Mouse (Mus musculus) midbrain, postnatal 0 days (tissue): ENCODE results near the gene Hspb6. TPM values are rescaled to one million over a fixed set of nuclear protein-coding genes. Genes with fewer than 3 reads are reported as not detected.

Experiments used
- ATAC-seq: fragments of 200-750 bp; cut with Nextera tagmentation; 2 replicates; pipeline ENCODE4 v1.8.0; 2017; ENCODE audit warnings: moderate number of reproducible peaks, mild to moderate bottlenecking, moderate TSS enrichment, moderate library complexity; ENCODE audit not compliant: low FRiP score
- DNase-seq: peaks from one replicate; pipeline ENCODE4 v3.0.0-alpha.2; 2015; ENCODE audit warnings: low spot score
- H3K27ac ChIP-seq: fragments of 300-500 bp; sonication (generic); 2 replicates; pipeline ENCODE4 v1.5.1; 2014; ENCODE audit warnings: low read depth, mild to moderate bottlenecking, low read length, mixed read lengths
- H3K27me3 ChIP-seq: fragments of 300-500 bp; sonication (generic); 2 replicates; pipeline ENCODE4 v1.6.1; 2014; ENCODE audit warnings: low read length, control low read depth, mixed read lengths; ENCODE audit not compliant: insufficient read depth
- H3K36me3 ChIP-seq: fragments of 300-500 bp; sonication (generic); 2 replicates; pipeline ENCODE4 v1.6.1; 2014; ENCODE audit warnings: low read length, control low read depth, mixed read lengths; ENCODE audit not compliant: insufficient read depth
- H3K4me1 ChIP-seq: fragments of 300-500 bp; sonication (generic); 2 replicates; pipeline ENCODE4 v1.6.1; 2014; ENCODE audit warnings: mild to moderate bottlenecking, control low read depth, antibody characterized with exemption, low read length, mixed read lengths; ENCODE audit not compliant: insufficient read depth
- H3K4me2 ChIP-seq: fragments of 300-500 bp; sonication (generic); 2 replicates; pipeline ENCODE4 v1.6.1; 2014; ENCODE audit warnings: low read depth, mild to moderate bottlenecking, low read length, mixed read lengths; ENCODE audit not compliant: poor library complexity, severe bottlenecking
- H3K4me3 ChIP-seq: fragments of 300-500 bp; sonication (generic); 2 replicates; pipeline ENCODE4 v1.5.1; 2014; ENCODE audit warnings: low read depth, mild to moderate bottlenecking, low read length, moderate library complexity
- H3K9ac ChIP-seq: fragments of 300-500 bp; sonication (generic); replicated peaks from 2 replicates; pipeline ENCODE4 v1.6.1; 2014; ENCODE audit warnings: mild to moderate bottlenecking, low read length, moderate library complexity, mixed read lengths; ENCODE audit not compliant: poor library complexity, severe bottlenecking
- H3K9me3 ChIP-seq: fragments of 300-500 bp; sonication (generic); 2 replicates; pipeline ENCODE4 v1.6.1; 2016; ENCODE audit warnings: low read length, control low read depth
- CTCF ChIP-seq: IDR thresholded peaks from 2 replicates; pipeline ENCODE4 v1.5.1; 2016; ENCODE audit warnings: antibody characterized with exemption, mild to moderate bottlenecking
- WGBS: fragments of 180-500 bp; shearing (Covaris S2); extraction: QIAGEN DNeasy Blood & Tissue Kit; methylation state at CpG from one replicate; pipeline ENCODE4 v1.1.7; 2014; 5-methylcytosine and 5-hydroxymethylcytosine counted together
- polyA plus RNA-seq: library from polyadenylated mRNA; unstranded; fragments of >200 nt; fragmentation: Nextera tagmentation; extraction: Ambion mirVana; gene quantifications from 2 replicates; pipeline ENCODE4 v1.2.1, GENCODE M21; 2015
- total RNA-seq: library from RNA; depleted of rRNA; stranded (reverse); fragments of >200 nt; gene quantifications from 2 replicates; pipeline ENCODE4 v1.2.3, GENCODE M21; 2014

Gene Hspb6
- total and polyA plus RNA-seq, 2 experiments from 2014 or later = 6.2 to 13.5 TPM

DNA sequence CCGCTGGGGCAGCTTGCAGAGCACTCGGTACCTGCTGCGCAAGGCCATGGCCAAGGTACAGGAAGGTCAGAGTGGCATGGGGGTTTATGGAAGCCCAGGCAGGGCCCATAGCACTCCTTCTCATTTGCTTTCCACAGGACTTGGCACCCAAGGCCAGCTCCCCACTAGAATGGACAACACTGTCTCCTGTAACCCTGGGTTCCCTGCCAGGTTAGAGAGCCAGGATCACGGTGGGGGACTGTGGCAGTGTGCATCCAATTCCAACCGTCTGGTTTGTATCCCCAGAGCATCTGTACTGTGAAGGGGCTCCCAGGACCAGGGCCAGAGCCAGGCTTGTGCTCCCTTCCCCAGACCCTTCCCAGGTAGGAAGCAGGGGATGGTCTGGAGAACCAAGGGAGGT is 31.1 kb upstream of the Hspb6 start:
- no peak for TF ChIP-seq CTCF
- no peaks in the 10 kb centered on the region for H3K4me1 ChIP-seq
- H3K27ac ChIP-seq = peak overlapping the region; percentile 51; the same call in 1 of the 2 replicates
- no peak overlapping the region for H3K4me2 ChIP-seq
- 52% methylated on average over 5 of the region's 5 CpGs for WGBS
- no peaks in the 10 kb centered on the region for H3K27me3 ChIP-seq
- no peak overlapping the region for H3K9ac ChIP-seq
- no peaks in the 10 kb centered on the region for H3K9me3 ChIP-seq
- no peak for DNase-seq
- no peak overlapping the region for H3K4me3 ChIP-seq
- no peak for ATAC-seq
- H3K36me3 ChIP-seq = peaks cover 31% of the 10 kb centered on the region

DNA sequence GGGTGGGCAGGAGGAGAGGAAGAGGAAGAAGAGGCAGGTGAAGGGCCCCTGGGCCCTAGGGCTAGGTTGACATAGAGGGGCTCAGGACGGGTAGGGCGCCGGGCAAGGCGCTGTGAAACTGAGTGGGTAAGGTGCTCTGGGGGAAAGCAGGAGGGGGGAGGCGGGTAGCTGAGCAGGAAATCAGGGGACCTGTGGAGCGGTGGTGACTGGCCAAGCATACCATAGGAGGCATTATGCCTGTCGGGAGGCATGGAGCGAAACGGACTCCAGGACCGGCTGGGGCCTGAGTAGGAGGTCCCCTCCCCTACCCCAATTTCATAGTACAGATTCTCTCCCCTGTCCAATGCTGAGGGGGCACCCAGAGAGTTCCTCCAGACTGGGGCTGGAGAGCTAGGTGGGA is 29.1 kb upstream of the Hspb6 start:
- no peak for TF ChIP-seq CTCF
- no peak for DNase-seq
- no peak overlapping the region for H3K4me3 ChIP-seq
- WGBS = 79% methylated on average over 10 of the region's 10 CpGs
- ATAC-seq = no peak
- peaks cover 51% of the 10 kb centered on the region for H3K36me3 ChIP-seq
- no peak overlapping the region for H3K4me2 ChIP-seq
- H3K9me3 ChIP-seq = no peaks in the 10 kb centered on the region
- H3K4me1 ChIP-seq = no peaks in the 10 kb centered on the region
- no peaks in the 10 kb centered on the region for H3K27me3 ChIP-seq
- H3K27ac ChIP-seq = no peak overlapping the region
- no peak overlapping the region for H3K9ac ChIP-seq

DNA sequence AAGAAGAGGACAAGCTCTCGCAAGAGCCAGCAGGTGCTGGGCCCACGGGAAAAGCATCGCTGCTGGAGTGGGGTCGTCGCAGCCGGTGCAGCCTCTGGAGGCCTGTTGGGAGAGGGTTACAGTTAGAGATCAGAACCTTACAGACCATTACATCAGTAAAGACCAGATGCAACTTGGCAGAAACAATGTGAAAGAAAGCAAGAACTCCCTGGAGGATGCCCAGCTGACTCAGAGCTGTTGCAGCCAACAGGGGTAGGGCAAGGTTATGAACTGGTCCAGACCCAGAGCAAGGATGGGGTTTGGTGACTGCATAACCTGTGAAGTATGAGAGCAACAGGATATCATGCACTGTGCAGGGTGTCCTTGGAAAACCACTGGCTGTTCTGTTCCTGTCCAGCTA is 27.5 kb upstream of the Hspb6 start:
- no peak for TF ChIP-seq CTCF
- Histone ChIP-seq H3K36me3 (peaks cover 67% of the 10 kb centered on the region), H3K27ac (no peak overlapping the region), H3K4me2 (no peak overlapping the region), H3K9me3 (no peaks in the 10 kb centered on the region), H3K9ac (no peak overlapping the region), H3K4me3 (no peak overlapping the region), H3K27me3 (no peaks in the 10 kb centered on the region), H3K4me1 (no peaks in the 10 kb centered on the region)
- 80% methylated on average over 6 of the region's 6 CpGs for WGBS
- ATAC-seq (no peak), DNase-seq (no peak)

DNA sequence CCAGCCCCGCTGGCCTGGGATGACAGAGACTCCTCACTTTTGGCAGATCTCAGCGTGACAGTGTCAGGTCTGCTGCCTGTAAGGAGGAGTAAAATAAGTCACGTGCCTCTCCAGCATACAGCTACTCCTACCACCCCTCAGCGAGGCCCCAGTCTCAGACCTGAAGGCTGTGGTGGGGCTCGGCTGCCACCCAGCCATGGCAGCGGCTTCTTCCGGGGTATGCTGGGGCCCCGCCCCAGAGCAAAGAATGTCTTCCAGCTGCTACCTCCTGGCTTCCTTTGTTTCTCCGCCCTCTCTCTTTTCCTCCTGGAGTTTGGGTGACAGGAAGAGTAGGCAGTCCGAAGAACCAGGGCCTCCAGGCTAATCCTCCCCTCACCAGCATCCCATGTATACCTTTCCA is 26.0 kb upstream of the Hspb6 start:
- DNase-seq (no peak), ATAC-seq (no peak)
- H3K9me3 ChIP-seq = no peaks in the 10 kb centered on the region
- H3K36me3 ChIP-seq = peaks cover 82% of the 10 kb centered on the region
- H3K4me3 ChIP-seq = no peak overlapping the region
- TF ChIP-seq CTCF = no peak
- 42% methylated on average over 10 of the region's 10 CpGs for WGBS
- no peak overlapping the region for H3K4me2 ChIP-seq
- no peak overlapping the region for H3K9ac ChIP-seq
- no peaks in the 10 kb centered on the region for H3K4me1 ChIP-seq
- H3K27me3 ChIP-seq = no peaks in the 10 kb centered on the region
- H3K27ac ChIP-seq = no peak overlapping the region

DNA sequence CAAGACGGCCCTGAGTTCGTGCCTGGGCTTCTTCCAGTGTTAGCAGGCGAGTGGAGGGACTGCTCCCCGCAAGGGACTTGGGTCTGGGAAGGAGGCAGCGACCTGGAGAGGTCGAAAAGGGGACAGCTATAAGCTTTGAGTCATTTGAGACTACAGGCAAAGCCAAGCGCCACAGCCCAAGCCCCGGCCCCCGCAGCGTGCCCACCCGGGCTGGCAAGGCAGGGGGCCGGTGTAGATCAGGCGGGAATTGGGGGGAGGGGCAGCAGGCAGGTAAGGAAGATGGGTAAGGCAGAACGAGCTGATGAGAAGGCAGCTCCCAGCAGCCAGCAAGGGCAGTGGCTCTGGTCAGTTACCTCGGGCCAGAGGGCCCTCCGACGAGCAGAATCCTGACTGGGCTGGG is 25.6 kb upstream of the Hspb6 start:
- H3K9ac ChIP-seq = no peak overlapping the region
- TF ChIP-seq CTCF = no peak
- WGBS = 32% methylated on average over 17 of the region's 17 CpGs
- ATAC-seq = no peak
- H3K4me2 ChIP-seq = no peak overlapping the region
- no peaks in the 10 kb centered on the region for H3K27me3 ChIP-seq
- peaks cover 83% of the 10 kb centered on the region for H3K36me3 ChIP-seq
- DNase-seq = no peak
- H3K4me3 ChIP-seq = no peak overlapping the region
- no peaks in the 10 kb centered on the region for H3K9me3 ChIP-seq
- no peaks in the 10 kb centered on the region for H3K4me1 ChIP-seq
- no peak overlapping the region for H3K27ac ChIP-seq

DNA sequence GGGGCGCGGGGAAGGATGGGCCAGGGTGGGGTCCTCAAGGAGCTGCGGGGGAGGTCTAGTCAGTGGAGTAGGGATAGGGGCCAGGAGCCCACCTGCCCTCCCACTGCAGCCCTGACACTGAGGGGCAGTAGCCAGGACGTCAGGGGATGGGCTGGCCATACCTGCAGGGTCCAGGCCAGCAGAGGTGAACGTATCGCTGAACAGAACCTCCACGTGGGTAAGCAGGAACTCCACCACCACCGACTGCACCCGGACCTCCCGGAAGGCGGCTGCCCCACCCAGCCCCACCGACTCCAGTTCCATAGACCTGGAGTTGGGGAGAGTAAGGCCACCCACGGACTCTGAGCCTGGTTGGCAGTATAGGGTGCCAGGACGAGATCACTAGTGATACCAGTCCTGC is 25.0 kb upstream of the Hspb6 start:
- no peak overlapping the region for H3K4me3 ChIP-seq
- WGBS = 81% methylated on average over 14 of the region's 14 CpGs
- H3K4me1 ChIP-seq = 0 out of 2 replicates have a peak, but pooled peaks cover 1% of the 10 kb centered on the region
- no peak for DNase-seq
- no peak overlapping the region for H3K27ac ChIP-seq
- TF ChIP-seq CTCF = no peak
- ATAC-seq = no peak
- no peak overlapping the region for H3K9ac ChIP-seq
- H3K9me3 ChIP-seq = no peaks in the 10 kb centered on the region
- H3K27me3 ChIP-seq = no peaks in the 10 kb centered on the region
- H3K4me2 ChIP-seq = no peak overlapping the region
- H3K36me3 ChIP-seq = peaks cover 89% of the 10 kb centered on the region
